Mouse (Mus musculus) thymus, adult 2 months (tissue): ENCODE measurements around the gene Olfr954.

ENCODE experiments used
- CTCF ChIP-seq: fragments of 200-500 bp; IDR thresholded peaks from 2 replicates; pipeline ENCODE4 v1.5.1; 2012; ENCODE audit warnings: mild to moderate bottlenecking, control low read depth, low read length, moderate library complexity, borderline replicate concordance; ENCODE audit not compliant: control insufficient read depth, poor library complexity, insufficient read depth; ENCODE audit errors: extremely low read depth
- POLR2A ChIP-seq: fragments of 200-500 bp; IDR thresholded peaks from 2 replicates; pipeline ENCODE4 v1.6.1; 2012; ENCODE audit warnings: mild to moderate bottlenecking, low read length, control low read depth, moderate library complexity; ENCODE audit not compliant: control insufficient read depth, poor library complexity, insufficient read depth; ENCODE audit errors: extremely low read depth

DNA sequence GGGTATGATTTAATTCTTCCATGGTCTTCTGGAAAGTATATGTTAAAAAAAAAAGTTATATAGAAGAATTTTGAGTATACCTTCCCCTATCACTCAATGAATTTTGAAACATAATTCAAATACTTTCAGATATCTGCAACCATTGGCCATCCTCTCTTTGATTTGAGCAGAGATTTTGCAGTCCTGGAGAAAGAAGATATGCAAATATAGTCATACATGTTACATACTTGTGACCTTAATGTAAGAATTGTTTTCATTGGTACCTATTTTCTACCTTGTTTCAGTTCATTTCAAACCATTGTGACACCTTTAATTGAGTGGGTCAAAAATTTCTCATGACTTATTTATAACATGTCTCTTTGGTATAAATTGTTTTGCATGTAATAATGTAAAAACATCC is 29.5 kb upstream of the Olfr954 start, which contains the start of gene Olfr952:
- TF ChIP-seq CTCF, result no peak
- no peak for TF ChIP-seq POLR2A
